Mouse (Mus musculus): ENCODE data around the gene Sh3tc1. TPM values are rescaled to one million over a fixed set of nuclear protein-coding genes. Genes with fewer than 3 reads are reported as not detected.

Sh3tc1 gene
- 1.2 and 1.8 TPM in 2 replicates for polyA plus RNA-seq (2012; rRNA removed)

- DNase-seq (ENCODE audit: low read depth), result no peak
- TF ChIP-seq CTCF (IDR thresholded peaks at IDR 0.05; ENCODE audit: borderline replicate concordance, extremely low read depth, insufficient read depth, insufficient read length), result no peak
- TF ChIP-seq POLR2A (IDR thresholded peaks at IDR 0.05; ENCODE audit: borderline replicate concordance, extremely low read depth, insufficient read depth, insufficient read length, poor library complexity, severe bottlenecking), result no peak
Observed at GRCm38 (mm10) chr5:35739536-35740278, at the start of gene Sh3tc1. Gene Sh3tc1 (minus strand): TSS chr5:35739987.

- no peak for DNase-seq (ENCODE audit: low read depth)
- TF ChIP-seq CTCF (IDR thresholded peaks at IDR 0.05; ENCODE audit: borderline replicate concordance, extremely low read depth, insufficient read depth, insufficient read length) (no peak), POLR2A (IDR thresholded peaks at IDR 0.05; ENCODE audit: borderline replicate concordance, extremely low read depth, insufficient read depth, insufficient read length, poor library complexity, severe bottlenecking) (no peak)
Observed at GRCm38 (mm10) chr5:35788719-35789118, 48.9 kb upstream of the Sh3tc1 start.

- no peak for DNase-seq (ENCODE audit: low read depth)
- TF ChIP-seq CTCF (IDR thresholded peaks at IDR 0.05; ENCODE audit: borderline replicate concordance, extremely low read depth, insufficient read depth, insufficient read length), result no peak
- TF ChIP-seq POLR2A (IDR thresholded peaks at IDR 0.05; ENCODE audit: borderline replicate concordance, extremely low read depth, insufficient read depth, insufficient read length, poor library complexity, severe bottlenecking), result no peak
Observed at GRCm38 (mm10) chr5:35787847-35788246, 48.1 kb upstream of the Sh3tc1 start.

- TF ChIP-seq POLR2A (IDR thresholded peaks at IDR 0.05; ENCODE audit: borderline replicate concordance, extremely low read depth, insufficient read depth, insufficient read length, poor library complexity, severe bottlenecking) (no peak), CTCF (IDR thresholded peaks at IDR 0.05; ENCODE audit: borderline replicate concordance, extremely low read depth, insufficient read depth, insufficient read length) (no peak)
- no peak for DNase-seq (ENCODE audit: low read depth)
Observed at GRCm38 (mm10) chr5:35785853-35786252, 46.1 kb upstream of the Sh3tc1 start.

- TF ChIP-seq POLR2A (IDR thresholded peaks at IDR 0.05; ENCODE audit: borderline replicate concordance, extremely low read depth, insufficient read depth, insufficient read length, poor library complexity, severe bottlenecking) (no peak), CTCF (IDR thresholded peaks at IDR 0.05; ENCODE audit: borderline replicate concordance, extremely low read depth, insufficient read depth, insufficient read length) (no peak)
- DNase-seq (ENCODE audit: low read depth), result no peak
Observed at GRCm38 (mm10) chr5:35782648-35783180, 42.9 kb upstream of the Sh3tc1 start.

- TF ChIP-seq CTCF (IDR thresholded peaks at IDR 0.05; ENCODE audit: borderline replicate concordance, extremely low read depth, insufficient read depth, insufficient read length), result no peak
- no peak for TF ChIP-seq POLR2A (IDR thresholded peaks at IDR 0.05; ENCODE audit: borderline replicate concordance, extremely low read depth, insufficient read depth, insufficient read length, poor library complexity, severe bottlenecking)
Observed at GRCm38 (mm10) chr5:35781116-35781515, 41.3 kb upstream of the Sh3tc1 start.

GRCm38 (mm10) chr5:35774137-35774424 is 34.3 kb upstream of the Sh3tc1 start:
- DNase-seq (ENCODE audit: low read depth), result peak; percentile 40
- no peak for TF ChIP-seq POLR2A (IDR thresholded peaks at IDR 0.05; ENCODE audit: borderline replicate concordance, extremely low read depth, insufficient read depth, insufficient read length, poor library complexity, severe bottlenecking)
- TF ChIP-seq CTCF (IDR thresholded peaks at IDR 0.05; ENCODE audit: borderline replicate concordance, extremely low read depth, insufficient read depth, insufficient read length), result no peak

More at GRCm38 (mm10) chr5:35781116-35781515, 41.3 kb upstream of the Sh3tc1 start:
- no peak for DNase-seq (ENCODE audit: low read depth)

GRCm38 (mm10) chr5:35773274-35774136 is 33.7 kb upstream of the Sh3tc1 start:
- no peak for TF ChIP-seq CTCF (IDR thresholded peaks at IDR 0.05; ENCODE audit: borderline replicate concordance, extremely low read depth, insufficient read depth, insufficient read length)
- no peak for TF ChIP-seq POLR2A (IDR thresholded peaks at IDR 0.05; ENCODE audit: borderline replicate concordance, extremely low read depth, insufficient read depth, insufficient read length, poor library complexity, severe bottlenecking)
- DNase-seq (ENCODE audit: low read depth), result peak; percentile 58

GRCm38 (mm10) chr5:35770891-35771663 is 31.3 kb upstream of the Sh3tc1 start:
- peak; percentile 57 for DNase-seq (ENCODE audit: low read depth)
- TF ChIP-seq POLR2A (IDR thresholded peaks at IDR 0.05; ENCODE audit: borderline replicate concordance, extremely low read depth, insufficient read depth, insufficient read length, poor library complexity, severe bottlenecking), result no peak
- TF ChIP-seq CTCF (IDR thresholded peaks at IDR 0.05; ENCODE audit: borderline replicate concordance, extremely low read depth, insufficient read depth, insufficient read length), result no peak

GRCm38 (mm10) chr5:35770246-35770645 is 30.5 kb upstream of the Sh3tc1 start:
- no peak for TF ChIP-seq CTCF (IDR thresholded peaks at IDR 0.05; ENCODE audit: borderline replicate concordance, extremely low read depth, insufficient read depth, insufficient read length)
- TF ChIP-seq POLR2A (IDR thresholded peaks at IDR 0.05; ENCODE audit: borderline replicate concordance, extremely low read depth, insufficient read depth, insufficient read length, poor library complexity, severe bottlenecking), result no peak
- no peak for DNase-seq (ENCODE audit: low read depth)

GRCm38 (mm10) chr5:35768997-35769396 is 29.2 kb upstream of the Sh3tc1 start:
- TF ChIP-seq POLR2A (IDR thresholded peaks at IDR 0.05; ENCODE audit: borderline replicate concordance, extremely low read depth, insufficient read depth, insufficient read length, poor library complexity, severe bottlenecking) (no peak), CTCF (IDR thresholded peaks at IDR 0.05; ENCODE audit: borderline replicate concordance, extremely low read depth, insufficient read depth, insufficient read length) (no peak)
- no peak for DNase-seq (ENCODE audit: low read depth)

Data from brain, embryonic 14.5 days (tissue).